Mouse (Mus musculus): ENCODE measurements around the gene Sema3f.

GRCm38 (mm10) chr9:107645577-107645976 is 64.7 kb downstream of the Sema3f start:
- TF ChIP-seq CTCF (IDR thresholded peaks at IDR 0.05; ENCODE audit: low read depth) (peak; percentile 99), EP300 (IDR thresholded peaks at IDR 0.05; ENCODE audit: low read depth) (no peak)
